ENCODE assay signal across 12 mouse cellular contexts in the genomic region with DNA sequence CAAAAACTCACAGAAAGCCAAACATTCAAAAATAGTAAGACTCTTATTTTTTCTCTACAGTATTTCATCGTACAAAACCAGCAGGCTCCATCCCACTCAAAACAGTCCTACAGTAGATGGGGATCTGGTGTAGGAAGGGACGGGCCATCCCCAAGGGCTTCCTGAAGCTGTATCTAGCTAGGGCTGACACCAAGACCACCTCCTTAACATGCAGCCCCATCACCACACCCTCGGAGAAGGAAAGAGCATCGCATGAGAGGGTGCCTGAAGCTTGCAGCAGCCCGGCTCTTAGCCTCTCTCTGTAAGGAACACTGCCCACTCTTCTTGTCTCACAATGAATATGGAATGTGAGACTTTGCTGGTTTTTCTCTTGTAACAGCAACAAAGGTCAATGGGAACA. TPM values are rescaled to one million over a fixed set of nuclear protein-coding genes. Genes with fewer than 3 reads are reported as not detected.
DNase-seq lines count a peak whose midpoint lies in the region; ATAC-seq and TF ChIP-seq lines count a peak whose summit lies in the region.
"Had no signal": no experiment of that assay in that cellular context is flagged by ENCODE, and none has a peak within 500 bp of the region (broad histone marks: within the 10 kb centered on the region; RNA-seq: fewer than 3 reads in every experiment).

No protein-coding gene starts in this region.

- H3K9me3 ChIP-seq in kidney, postnatal 0 days (replicated peaks; ENCODE audit: low read length) = no peaks in the 10 kb centered on the region
- no peaks in the 10 kb centered on the region for H3K9me3 ChIP-seq in CH12.LX (replicated peaks; ENCODE audit: low read length)
- no peaks in the 10 kb centered on the region for H3K9me3 ChIP-seq in liver, embryonic 11.5 days (ENCODE audit: control insufficient read depth, low read length)
- H3K9me3 ChIP-seq in limb, embryonic 10.5 days (replicated peaks) = no peaks in the 10 kb centered on the region
- H3K9me3 ChIP-seq: midbrain, embryonic 12.5 days had no signal

- no peak for ATAC-seq in kidney, postnatal 0 days (replicated peaks; ENCODE audit: low FRiP score, low read depth)
- ATAC-seq in liver, embryonic 11.5 days (replicated peaks; ENCODE audit: low FRiP score) = no peak
- ATAC-seq: intestine, postnatal 0 days had no signal

- H3K27me3 ChIP-seq in kidney, postnatal 0 days (ENCODE audit: insufficient read depth, low read length) = no peaks in the 10 kb centered on the region
- H3K27me3 ChIP-seq in CH12.LX (replicated peaks) = no peaks in the 10 kb centered on the region
- H3K27me3 ChIP-seq in liver, embryonic 11.5 days (replicated peaks; ENCODE audit: control insufficient read depth, insufficient read depth, low read length) = no peaks in the 10 kb centered on the region
- no peaks in the 10 kb centered on the region for H3K27me3 ChIP-seq in limb, embryonic 10.5 days (ENCODE audit: low read depth, poor library complexity, severe bottlenecking)
- H3K27me3 ChIP-seq: midbrain, embryonic 12.5 days had no signal

- TF ChIP-seq CTCF in gastrocnemius, adult 2 months (IDR thresholded peaks at IDR 0.05) = no peak
- TF ChIP-seq CTCF in kidney, postnatal 0 days (IDR thresholded peaks at IDR 0.05; ENCODE audit: low read depth) = no peak
- TF ChIP-seq CTCF in CH12.LX (conservative IDR thresholded peaks at IDR 0.05 in 1 of 2, IDR thresholded peaks at IDR 0.05 in 1 of 2; ENCODE audit: low read depth in 2 of 2, low read length in 2 of 2) = no peak

- TF ChIP-seq RAD21 in CH12.LX (IDR thresholded peaks at IDR 0.05; ENCODE audit: low read depth, low read length) = no peak

- peak overlapping the region; percentile 49; the same call in 1 of the 2 replicates for H3K27ac ChIP-seq in gastrocnemius, adult 2 months
- peak overlapping the region; percentile 28; the same call in 1 of the 2 replicates for H3K27ac ChIP-seq in kidney, postnatal 0 days
- H3K27ac ChIP-seq in CH12.LX (ENCODE audit: insufficient read depth, low read depth) = peak overlapping the region; percentile 76
- H3K27ac ChIP-seq in liver, embryonic 11.5 days (ENCODE audit: low read depth, low read length) = peak overlapping the region; percentile 57; the same call in 1 of the 2 replicates
- no peak overlapping the region for H3K27ac ChIP-seq in limb, embryonic 10.5 days
- H3K27ac ChIP-seq: midbrain, embryonic 12.5 days had no signal

- H3K36me3 ChIP-seq in kidney, postnatal 0 days (ENCODE audit: insufficient read depth, low read length) = no peaks in the 10 kb centered on the region
- peaks cover 0 to 26% of the 10 kb centered on the region in 2 experiments for H3K36me3 ChIP-seq in CH12.LX (replicated peaks in 1 of 2; ENCODE audit: control insufficient read depth in 1 of 2, insufficient read depth in 1 of 2, low read length in 1 of 2)
- no peaks in the 10 kb centered on the region for H3K36me3 ChIP-seq in liver, embryonic 11.5 days (ENCODE audit: control insufficient read depth, insufficient read depth, low read length)
- H3K36me3 ChIP-seq in limb, embryonic 10.5 days = no peaks in the 10 kb centered on the region
- H3K36me3 ChIP-seq: midbrain, embryonic 12.5 days had no signal

- H3K4me3 ChIP-seq in gastrocnemius, adult 2 months = no peak overlapping the region
- H3K4me3 ChIP-seq in kidney, postnatal 0 days (replicated peaks; ENCODE audit: low read depth, low read length) = no peak overlapping the region
- H3K4me3 ChIP-seq in CH12.LX (replicated peaks in 1 of 3; ENCODE audit: low read depth in 2 of 3, low read length in 2 of 3, poor library complexity in 1 of 3) = peak overlapping the region; percentile 15 to 41 (median 28)
- H3K4me3 ChIP-seq in liver, embryonic 11.5 days (ENCODE audit: low read depth, low read length) = 0 out of 2 replicates have a peak overlapping the region, but pooled peaks have one; percentile 0
- no peak overlapping the region for H3K4me3 ChIP-seq in limb, embryonic 10.5 days
- H3K4me3 ChIP-seq: midbrain, embryonic 12.5 days had no signal

- WGBS in kidney, postnatal 0 days = 65% methylated on average over 5 of the region's 5 CpGs
- 28% methylated on average over 5 of the region's 5 CpGs for WGBS in liver, embryonic 11.5 days
- WGBS in limb, embryonic 10.5 days = 83% methylated on average over 5 of the region's 5 CpGs

- H3K4me1 ChIP-seq in kidney, postnatal 0 days (replicated peaks; ENCODE audit: insufficient read depth, low read length) = peaks cover 12% of the 10 kb centered on the region; the same call in 1 of the 2 replicates
- H3K4me1 ChIP-seq in CH12.LX (ENCODE audit: control insufficient read depth in 1 of 2, insufficient read depth in 2 of 2) = peaks cover 31 to 86% of the 10 kb centered on the region in 2 experiments
- H3K4me1 ChIP-seq in liver, embryonic 11.5 days (replicated peaks; ENCODE audit: control insufficient read depth, insufficient read depth, low read length) = peaks cover 65% of the 10 kb centered on the region
- H3K4me1 ChIP-seq in limb, embryonic 10.5 days = peaks cover 10% of the 10 kb centered on the region; the same call in 1 of the 2 replicates
- H3K4me1 ChIP-seq: midbrain, embryonic 12.5 days had no signal

- no peak overlapping the region for H3K9ac ChIP-seq in kidney, postnatal 0 days (ENCODE audit: low read depth, low read length)
- peak overlapping the region; percentile 47 for H3K9ac ChIP-seq in CH12.LX (ENCODE audit: insufficient read depth, low read depth)
- peak overlapping the region; percentile 26; the same call in 1 of the 2 replicates for H3K9ac ChIP-seq in liver, embryonic 11.5 days (ENCODE audit: low read depth, low read length)
- H3K9ac ChIP-seq: midbrain, embryonic 12.5 days had no signal

- intact Hi-C loops in gastrocnemius, adult 2 months (cut with DNase I) = no loop called here
- intact Hi-C loops in gastrocnemius, postnatal 14 days (cut with DNase I; ENCODE audit: low total_unique reads) = no loop called here

- in situ Hi-C loops in CH12.LX (cut with MboI; ENCODE audit: low pct_ligation_motif_present, low pct_unique_long_range_greater_than_20kb, low sequenced_read_pairs) = no loop called here

- H3K79me2 ChIP-seq in CH12.LX (replicated peaks; ENCODE audit: control insufficient read depth, extremely low read depth, insufficient read depth, poor library complexity, severe bottlenecking) = peaks cover 90% of the 10 kb centered on the region

- no peak for TF ChIP-seq EP300 in CH12.LX (IDR thresholded peaks at IDR 0.05; ENCODE audit: low read length)

- TF ChIP-seq POLR2A in CH12.LX (IDR thresholded peaks at IDR 0.05; ENCODE audit: low read depth, low read length) = no peak

- dilution Hi-C loops in CH12.LX (cut with MboI; ENCODE audit: extremely low pct_ligation_motif_present, extremely low pct_unique_long_range_greater_than_20kb, low sequenced_read_pairs) = no loop called here

- H3K4me2 ChIP-seq in kidney, postnatal 0 days (ENCODE audit: low read length) = no peak overlapping the region
- peak overlapping the region; percentile 90 for H3K4me2 ChIP-seq in CH12.LX (ENCODE audit: insufficient read depth, low read depth, poor library complexity, severe bottlenecking)
- peak overlapping the region; percentile 41 for H3K4me2 ChIP-seq in liver, embryonic 11.5 days
- H3K4me2 ChIP-seq: midbrain, embryonic 12.5 days had no signal

- DNase-seq in gastrocnemius, adult 2 months = no peak
- no peak for DNase-seq in gastrocnemius, postnatal 14 days
- DNase-seq in kidney, postnatal 0 days (ENCODE audit: low spot score) = no peak
- no peak for DNase-seq in kidney, adult 9 months
- DNase-seq in CH12.LX (ENCODE audit: extremely low read depth) = peak; percentile 66
- no peak for DNase-seq in liver, embryonic 11.5 days (ENCODE audit: low spot score)
- no peak for DNase-seq in adrenal gland, adult 8-10 months
- no peak for DNase-seq in limb, embryonic 10.5 days (ENCODE audit: low spot score)
- DNase-seq: adrenal gland, postnatal 10 days; cerebellum, adult 18-20 months had no signal

TF ChIP-seq in CH12.LX, 34 proteins besides CTCF, POLR2A, EP300 and RAD21:
- peak; percentile 11; the same call in 1 of the 2 replicates for TF ChIP-seq IRF4 (IDR thresholded peaks at IDR 0.05; ENCODE audit: low read depth, low read length)
- no peak for TF ChIP-seq POLR2AphosphoS2 (IDR thresholded peaks at IDR 0.05; ENCODE audit: low read depth, low read length)
- 0 out of 2 replicates have a peak, but pooled peaks have one; percentile 43 for TF ChIP-seq UBTF (IDR thresholded peaks at IDR 0.05; ENCODE audit: low read depth, low read length)
- peak; percentile 85 for TF ChIP-seq ZNF384 (IDR thresholded peaks at IDR 0.05; ENCODE audit: low read depth, low read length)

RNA-seq across cellular contexts. Expression of a gene that starts 17.7 kb away (rescaled TPM):
- total RNA-seq in gastrocnemius, adult 2 months (2021) = 1 to 10 TPM; 9.2 to 9.9 TPM
- 1 to 10 TPM; 6.8 to 7.2 TPM for total RNA-seq in gastrocnemius, postnatal 14 days (2021)
- polyA plus RNA-seq in kidney, postnatal 0 days (2015; fragmentation: Nextera tagmentation; extraction: Ambion mirVana) = 5.5 and 6.4 TPM in 2 replicates
- total RNA-seq in CH12.LX (2012; rRNA removed) = 8.1 and 8.3 TPM in 2 replicates
- 17.0 TPM in 2 replicates for total RNA-seq in CH12.LX (2014; rRNA removed)
- 20.2 and 22.3 TPM in 2 replicates for polyA plus RNA-seq in CH12.LX (2012; ENCODE audit: insufficient read length, low read depth)
- 10.2 and 11.0 TPM in 2 replicates for polyA plus RNA-seq in liver, embryonic 11.5 days (2014; fragmentation: Nextera tagmentation; extraction: Ambion mirVana)
- total RNA-seq in adrenal gland, adult 8-10 months (2022) = 10 to 100 TPM; 14.6 to 21.7 (median 16.6) TPM
- polyA plus RNA-seq in limb, embryonic 10.5 days (2016; fragmentation: Nextera tagmentation; extraction: Ambion mirVana) = 4.5 and 4.9 TPM in 2 replicates

RNA-seq across cellular contexts. Expression of a gene that starts 56.5 kb away (rescaled TPM):
- total RNA-seq in gastrocnemius, adult 2 months (2021) = 10 to 100 TPM; 17.6 to 19.7 TPM
- 10 to 100 TPM; 14.4 to 16.6 TPM for total RNA-seq in gastrocnemius, postnatal 14 days (2021)
- 63.4 and 68.7 TPM in 2 replicates for polyA plus RNA-seq in kidney, postnatal 0 days (2015; fragmentation: Nextera tagmentation; extraction: Ambion mirVana)
- 12.7 and 12.9 TPM in 2 replicates for total RNA-seq in CH12.LX (2012; rRNA removed)
- total RNA-seq in CH12.LX (2014; rRNA removed) = 35.4 and 39.3 TPM in 2 replicates
- polyA plus RNA-seq in CH12.LX (2012; ENCODE audit: insufficient read length, low read depth) = 17.2 and 19.2 TPM in 2 replicates
- polyA plus RNA-seq in liver, embryonic 11.5 days (2014; fragmentation: Nextera tagmentation; extraction: Ambion mirVana) = 48.0 and 55.4 TPM in 2 replicates
- total RNA-seq in adrenal gland, adult 8-10 months (2022) = 10 to 100 TPM; 16.9 to 24.3 (median 23.4) TPM
- polyA plus RNA-seq in limb, embryonic 10.5 days (2016; fragmentation: Nextera tagmentation; extraction: Ambion mirVana) = 45.2 and 49.9 TPM in 2 replicates

RNA-seq across cellular contexts. Expression of a gene that starts 56.6 kb away (rescaled TPM):
- 100 to 1,000 TPM; 176 to 181 TPM for total RNA-seq in gastrocnemius, adult 2 months (2021)
- 100 to 1,000 TPM; 106 to 113 TPM for total RNA-seq in gastrocnemius, postnatal 14 days (2021)
- polyA plus RNA-seq in kidney, postnatal 0 days (2015; fragmentation: Nextera tagmentation; extraction: Ambion mirVana) = 8.4 and 8.5 TPM in 2 replicates
- total RNA-seq in CH12.LX (2012; rRNA removed) (16.4 and 18.5 TPM in 2 replicates), CH12.LX (2014; rRNA removed) (30.4 and 32.7 TPM in 2 replicates)
- 28.1 and 30.6 TPM in 2 replicates for polyA plus RNA-seq in CH12.LX (2012; ENCODE audit: insufficient read length, low read depth)
- 17.0 and 18.2 TPM in 2 replicates for polyA plus RNA-seq in liver, embryonic 11.5 days (2014; fragmentation: Nextera tagmentation; extraction: Ambion mirVana)
- 10 to 100 TPM in 2 of 4 experiments, 1 to 10 TPM in 2; 7.3 to 16.2 (median 11.5) TPM for total RNA-seq in adrenal gland, adult 8-10 months (2022)
- polyA plus RNA-seq in limb, embryonic 10.5 days (2016; fragmentation: Nextera tagmentation; extraction: Ambion mirVana) = 20.0 and 20.2 TPM in 2 replicates

Comparison
In these comparisons a context has a peak if more than half of its experiments do, and no peak if none do; other contexts are left out.
1. H3K4me3 ChIP-seq: peak in CH12.LX (3 of 3) and liver, embryonic 11.5 days (single experiment); none in gastrocnemius, adult 2 months (single experiment), kidney, postnatal 0 days (single experiment) and limb, embryonic 10.5 days (single experiment).